Mouse (Mus musculus) adrenal gland, adult (tissue): Measurements from ENCODE around the gene Trim14.

Source experiments
- DNase-seq, 2 experiments: peaks; one replicate each; pipeline ENCODE4 v3.0.0; 2022 to 2023; ENCODE audit warnings: low spot score in 1 of 2; ENCODE audit not compliant: inconsistent age in 2 of 2

Trim14 gene

DNA sequence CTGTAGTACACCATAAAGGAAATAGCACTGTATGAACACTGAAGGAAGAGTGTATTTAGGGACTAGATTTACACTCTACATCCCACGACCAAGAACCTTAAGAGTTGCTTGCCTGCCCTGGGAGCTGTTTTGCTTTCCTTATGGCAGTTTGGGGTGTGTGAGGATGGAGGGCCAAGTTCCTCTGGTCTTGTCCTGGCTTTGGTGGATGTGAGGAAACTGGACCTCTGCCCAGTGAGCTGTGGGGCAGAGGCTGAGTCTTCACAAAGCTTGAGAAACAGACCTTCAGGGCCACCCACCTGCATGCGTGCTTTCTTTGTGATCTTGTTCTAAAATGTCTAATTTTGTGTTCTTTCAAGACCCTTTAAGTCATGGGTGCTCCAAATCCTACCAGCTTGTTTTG lies 3.4 kb downstream of the Trim14 start:
- no peak for DNase-seq

DNA sequence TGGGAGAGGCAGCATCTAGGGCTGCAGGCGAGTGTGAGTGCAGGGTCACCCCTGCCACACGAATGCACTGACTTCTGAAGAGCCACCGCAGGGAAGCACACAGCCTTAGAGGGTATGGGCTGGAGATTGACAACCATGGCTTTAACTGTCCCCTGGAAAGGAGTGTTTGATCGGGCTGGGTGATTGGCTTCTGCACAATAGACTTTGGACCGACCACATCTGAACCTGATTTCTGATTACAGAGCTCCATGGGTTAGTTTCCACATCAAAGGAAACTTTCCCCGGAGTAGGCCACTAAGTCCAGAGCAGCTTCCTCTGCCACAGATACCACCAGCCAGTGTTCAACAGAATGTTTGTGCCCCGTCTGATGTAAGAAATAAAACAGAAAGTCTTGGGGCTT lies 6.2 kb downstream of the Trim14 start:
- no peak for DNase-seq

GRCm38 (mm10) chr4:46527558-46527926 lies 8.4 kb downstream of the Trim14 start:
- peak; percentile 51 to 79 for DNase-seq

DNA sequence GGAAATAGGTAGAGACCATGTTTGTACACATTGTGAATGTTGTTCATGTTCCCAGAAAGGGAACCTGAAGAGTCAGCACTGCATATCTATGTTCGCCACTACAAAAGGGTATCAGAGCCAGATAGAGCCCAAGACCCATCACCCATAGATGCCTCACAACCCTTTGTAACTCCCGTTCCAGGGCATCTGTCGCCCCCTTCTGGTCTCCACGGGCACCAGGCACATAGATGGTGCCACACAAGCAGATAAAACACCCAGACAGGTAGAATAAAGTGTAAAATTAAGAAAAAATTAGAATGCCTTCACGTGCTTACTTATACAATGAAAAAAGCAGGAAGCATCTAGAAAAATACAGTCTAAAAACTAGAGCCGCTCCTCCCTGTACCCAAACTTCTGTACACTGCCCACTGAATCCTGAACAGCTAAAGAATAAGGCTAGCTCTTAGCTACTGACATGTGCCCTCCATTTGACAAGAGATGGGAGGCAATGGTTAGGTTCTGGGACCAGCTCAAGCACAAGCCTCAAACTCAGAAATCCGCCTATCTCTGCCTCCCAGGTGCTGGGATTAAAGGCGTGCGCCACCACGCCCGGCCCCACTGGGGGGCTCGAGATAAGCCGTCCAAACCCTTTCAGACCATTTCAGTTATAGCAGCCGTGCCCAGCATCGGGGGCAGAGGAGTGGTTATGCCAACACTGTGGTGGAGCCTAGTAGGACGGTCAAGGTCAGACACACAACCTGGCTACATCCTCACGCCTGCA lies 9.0 kb downstream of the Trim14 start:
- DNase-seq, result no peak

- DNase-seq, result no peak
Measured at GRCm38 (mm10) chr4:46526226-46526625, 9.7 kb downstream of the Trim14 start.

GRCm38 (mm10) chr4:46523324-46523723 lies 12.6 kb downstream of the Trim14 start:
- DNase-seq, result no peak

DNA sequence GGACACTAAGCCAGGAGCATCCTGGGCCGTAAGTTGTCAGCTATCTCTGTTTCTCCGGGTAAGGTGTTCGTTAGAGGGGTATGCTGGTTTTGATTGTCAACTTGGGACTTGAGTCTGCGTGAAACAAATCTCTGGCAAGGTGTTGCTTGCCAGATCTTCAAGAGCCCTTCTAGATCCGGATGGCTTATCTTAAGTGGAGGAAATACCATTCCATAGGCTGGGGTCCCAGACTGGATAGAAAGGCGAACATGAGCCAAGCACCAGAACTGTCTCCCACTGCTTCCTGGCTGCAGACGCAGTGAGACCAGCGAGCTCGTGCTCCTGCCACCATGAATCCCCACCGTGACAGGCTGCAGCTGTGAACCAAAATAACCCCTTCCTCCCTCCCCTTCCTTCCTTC lies 14.5 kb downstream of the Trim14 start:
- DNase-seq, result no peak

DNA sequence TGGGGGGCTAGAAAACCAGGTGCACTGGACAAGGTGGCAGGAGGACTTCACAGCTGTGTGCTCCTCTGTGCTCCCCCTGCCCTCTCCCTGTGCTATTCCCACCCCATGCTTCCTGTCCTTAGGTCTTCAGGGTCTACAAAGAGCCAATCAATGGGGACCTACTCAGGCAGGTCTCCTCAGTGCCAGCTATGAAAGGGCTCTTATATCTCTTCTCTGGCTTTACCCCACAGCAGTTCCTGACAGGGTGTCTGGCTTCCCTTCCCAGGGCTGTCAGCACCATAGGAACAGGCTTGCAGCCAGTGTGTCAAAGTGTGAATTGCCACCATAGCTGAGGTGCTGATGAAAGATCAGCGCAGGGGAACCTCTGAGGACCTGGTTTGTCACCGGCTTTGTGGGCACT lies 15.4 kb downstream of the Trim14 start:
- no peak for DNase-seq

DNA sequence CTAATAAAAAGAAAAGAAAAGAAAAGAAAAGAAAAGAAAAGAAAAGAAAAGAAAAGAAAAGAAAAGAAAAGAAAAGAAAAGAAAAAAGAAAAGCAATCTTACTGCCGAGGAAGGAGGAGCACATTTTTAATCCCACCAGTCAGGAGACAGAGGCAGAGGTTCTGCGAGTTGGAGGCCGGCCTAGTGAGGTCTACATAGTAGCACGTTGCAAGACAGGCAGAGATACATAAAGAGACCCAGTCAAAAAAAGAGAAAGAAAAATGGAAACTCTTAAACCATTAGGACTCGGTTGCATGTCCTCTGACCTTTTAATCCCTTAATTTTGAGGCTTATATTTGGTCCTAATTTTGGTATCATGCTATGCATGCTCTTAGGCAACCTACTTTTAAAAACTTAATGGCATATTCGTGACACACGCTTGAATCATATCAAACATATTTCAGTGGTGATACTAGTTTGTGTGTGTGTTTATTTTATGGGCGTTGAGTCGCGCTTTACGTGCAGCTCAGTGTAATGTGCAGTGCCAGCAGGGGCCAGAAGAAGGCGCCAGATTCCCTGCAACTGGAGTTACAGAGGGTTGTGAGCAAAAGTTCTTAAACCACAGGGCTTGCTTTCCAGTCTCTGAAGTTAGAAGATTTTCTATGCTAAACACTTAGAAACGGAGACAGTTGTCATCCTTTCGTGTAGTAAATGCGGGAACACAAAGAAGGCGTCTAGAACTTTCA lies 28.0 kb downstream of the Trim14 start:
- DNase-seq, result peak; percentile 85 to 95

DNA sequence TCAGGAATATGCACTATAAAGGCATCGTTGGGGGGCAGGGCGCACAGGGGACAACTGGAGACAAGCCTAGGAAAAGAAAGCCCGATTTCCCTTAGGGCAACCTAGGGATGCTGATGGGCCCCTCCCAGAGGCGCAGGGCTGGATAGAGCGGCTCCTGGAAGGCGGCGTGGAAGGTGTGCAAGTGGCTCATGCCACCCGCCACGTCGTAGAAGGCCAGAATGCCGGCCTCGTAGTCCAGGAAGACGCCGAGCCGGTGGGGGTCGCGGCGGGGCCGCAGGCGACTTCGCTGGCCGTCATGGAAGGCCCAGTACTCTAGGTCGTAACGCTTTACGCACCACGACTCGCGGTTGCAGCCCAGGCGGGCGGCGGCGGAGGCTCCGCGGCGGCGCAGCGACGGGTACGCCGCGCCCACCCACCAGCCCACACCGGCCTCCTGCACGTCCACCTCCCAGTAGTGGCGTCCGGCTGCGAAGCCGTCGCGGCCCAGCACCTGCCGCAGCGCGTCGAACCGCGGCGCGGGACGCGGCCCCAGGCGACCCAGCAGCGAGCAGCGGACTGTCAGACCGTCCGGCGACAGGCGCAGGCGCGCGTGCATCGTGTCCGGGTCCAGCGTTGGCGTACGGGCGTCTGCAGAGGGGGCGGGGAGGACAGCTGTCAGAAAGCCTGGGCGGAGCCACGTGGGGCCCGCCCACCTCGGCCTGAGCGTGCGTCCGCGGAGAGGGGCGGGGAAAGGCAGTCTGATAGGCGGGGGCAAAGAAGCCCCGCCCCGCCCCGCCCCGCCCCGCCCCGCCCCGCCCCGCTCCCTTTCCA lies 28.9 kb downstream of the Trim14 start:
- peak; percentile 98 for DNase-seq

GRCm38 (mm10) chr4:46505361-46506057 lies 30.4 kb downstream of the Trim14 start:
- peak in 1 of 2 experiments; percentile 33 for DNase-seq

GRCm38 (mm10) chr4:46503881-46504280 lies 32.1 kb downstream of the Trim14 start:
- DNase-seq, result no peak

DNA sequence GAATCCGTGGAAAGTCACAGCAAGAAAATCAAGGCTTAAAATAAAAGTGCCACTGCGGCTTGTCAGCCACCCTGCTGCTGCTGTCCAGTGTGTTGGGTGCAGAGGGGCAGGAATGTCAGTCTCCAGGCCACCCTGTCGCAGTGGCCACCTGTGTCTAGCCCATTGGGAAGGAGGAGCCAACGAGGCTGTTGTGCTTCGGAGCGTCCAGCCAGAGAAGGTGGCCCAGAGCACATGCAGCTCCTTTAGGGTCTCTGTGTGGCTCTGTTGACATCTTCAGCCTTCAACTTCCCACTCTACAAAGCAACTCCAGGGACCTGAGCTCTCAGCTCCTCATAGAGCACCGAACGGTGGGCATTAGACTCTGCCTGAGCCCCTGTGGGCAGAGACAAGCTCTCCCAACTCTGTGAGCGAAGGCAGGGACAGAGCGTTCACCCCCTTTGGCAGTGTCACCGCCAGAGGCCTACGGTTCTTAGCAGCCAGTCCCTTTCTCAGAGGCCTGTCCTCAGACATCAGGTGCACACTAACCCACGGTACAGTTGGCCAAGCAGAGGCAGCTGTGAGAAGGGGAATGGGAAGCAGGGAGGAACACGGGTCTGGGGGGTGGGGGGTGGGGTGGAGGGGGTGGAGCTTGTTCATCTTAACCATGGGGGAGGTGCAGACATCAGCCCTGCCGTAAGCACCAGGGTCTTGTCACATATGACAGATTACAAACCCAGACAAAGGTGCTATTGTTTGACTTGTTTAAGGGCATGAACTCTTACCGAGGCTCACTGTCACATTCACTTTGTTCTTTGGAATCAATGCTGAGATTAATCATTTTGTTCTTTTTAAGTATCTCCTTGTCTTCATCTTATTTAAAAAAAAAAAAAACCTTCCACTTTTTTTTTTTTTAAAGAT lies 33.1 kb downstream of the Trim14 start:
- peak in 1 of 2 experiments; percentile 22 for DNase-seq

DNA sequence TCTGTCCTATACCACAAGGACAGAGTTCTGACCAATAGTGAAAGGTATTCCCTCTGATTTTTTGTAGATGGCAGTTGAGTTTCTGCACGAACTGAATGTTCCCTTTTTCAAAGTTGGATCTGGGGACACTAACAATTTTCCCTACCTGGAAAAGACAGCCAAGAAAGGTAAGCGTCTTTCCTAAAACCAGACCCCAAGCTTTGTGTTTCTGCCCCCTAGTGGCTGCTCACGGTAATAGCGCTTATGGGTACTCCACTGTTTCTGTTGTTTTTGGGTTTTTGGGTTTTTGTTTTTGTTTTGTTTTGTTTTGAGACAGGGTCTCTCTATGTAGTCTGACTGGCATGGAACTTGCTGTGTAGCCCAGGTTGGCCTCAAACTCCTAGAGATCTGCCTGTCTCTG lies 37.0 kb downstream of the Trim14 start:
- DNase-seq, result peak; percentile 40 to 79

- peak in 1 of 2 experiments; percentile 42 for DNase-seq
Measured at GRCm38 (mm10) chr4:46498511-46498910, 37.4 kb downstream of the Trim14 start.

- DNase-seq, result peak; percentile 69 to 92
Measured at GRCm38 (mm10) chr4:46497286-46497892, 38.6 kb downstream of the Trim14 start.

GRCm38 (mm10) chr4:46495543-46495942 lies 40.4 kb downstream of the Trim14 start:
- no peak for DNase-seq

GRCm38 (mm10) chr4:46493071-46493470 lies 42.9 kb downstream of the Trim14 start:
- peak in 1 of 2 experiments; percentile 14 for DNase-seq
